Mouse (Mus musculus) forebrain, embryonic 10.5 days (tissue): ENCODE data around the gene Olfm4. TPM values are rescaled to one million over a fixed set of nuclear protein-coding genes. Genes with fewer than 3 reads are reported as not detected.

Source experiments
- DNase-seq: peaks from one replicate; pipeline ENCODE4 v3.0.0-alpha.2; 2017; ENCODE audit warnings: low spot score; ENCODE audit errors: extremely low spot score
- H3K27ac ChIP-seq: fragments of 300-500 bp; sonication (generic); 2 replicates; pipeline ENCODE4 v1.5.1; 2016; ENCODE audit warnings: mild to moderate bottlenecking
- H3K27me3 ChIP-seq: fragments of 300-500 bp; sonication (generic); 2 replicates; pipeline ENCODE4 v1.6.1; 2016; ENCODE audit warnings: mild to moderate bottlenecking; ENCODE audit not compliant: poor library complexity, severe bottlenecking
- H3K36me3 ChIP-seq: fragments of 300-500 bp; sonication (generic); replicated peaks from 2 replicates; pipeline ENCODE4 v1.6.1; 2016; ENCODE audit warnings: mild to moderate bottlenecking, moderate library complexity
- H3K4me1 ChIP-seq: fragments of 300-500 bp; sonication (generic); 2 replicates; pipeline ENCODE4 v1.6.1; 2016
- H3K4me3 ChIP-seq: fragments of 300-500 bp; sonication (generic); 2 replicates; pipeline ENCODE4 v1.5.1; 2016; ENCODE audit warnings: mild to moderate bottlenecking, moderate library complexity
- H3K9me3 ChIP-seq: fragments of 300-500 bp; sonication (generic); 2 replicates; pipeline ENCODE4 v1.6.1; 2016; ENCODE audit warnings: mild to moderate bottlenecking, moderate library complexity
- WGBS: fragments of 180-500 bp; shearing (Covaris S2); methylation state at CpG from one replicate; pipeline ENCODE4 v1.1.7; 2016; 5-methylcytosine and 5-hydroxymethylcytosine counted together
- polyA plus RNA-seq: library from polyadenylated mRNA; unstranded; fragments of >200 nt; fragmentation: Nextera tagmentation; extraction: Ambion mirVana; gene quantifications from 2 replicates; pipeline ENCODE4 v1.2.1, GENCODE M21; 2016

Olfm4 gene
- polyA plus RNA-seq, result 0.16 TPM in 1 of 2 replicates, not detected in the other

DNA sequence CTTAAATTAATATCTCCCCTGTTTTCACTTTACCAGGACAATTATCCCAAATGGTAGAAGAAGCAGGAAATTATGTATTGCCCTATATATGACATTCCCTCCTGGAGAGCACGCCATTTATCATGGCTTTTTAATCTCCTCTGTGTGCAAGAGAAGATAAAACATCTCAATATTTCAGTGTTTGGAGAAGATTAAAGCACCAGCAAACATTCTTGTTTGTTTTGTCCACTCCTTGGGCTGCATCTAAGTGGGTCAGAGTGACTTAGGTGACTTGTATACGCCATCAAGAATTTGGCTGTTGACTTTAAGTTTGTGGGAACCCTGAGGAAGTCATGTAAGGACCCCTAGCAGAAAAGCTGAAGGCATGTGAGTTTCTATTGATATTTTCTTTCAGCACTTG is at the start of gene Olfm4:
Gene Olfm4, plus strand, starts transcription at position 301 of the 400 bp plus-strand sequence.
- 88% methylated on average over 2 of the region's 2 CpGs for WGBS
- Histone ChIP-seq H3K27ac (no peak within 1 kb of the TSS), H3K27me3 (no peaks in the 10 kb centered on the region), H3K9me3 (no peaks in the 10 kb centered on the region), H3K36me3 (no peaks in the 10 kb centered on the region), H3K4me1 (0 out of 2 replicates have a peak, but pooled peaks cover 6% of the 10 kb centered on the region), H3K4me3 (no peak within 1 kb of the TSS)
- DNase-seq, result no peak

DNA sequence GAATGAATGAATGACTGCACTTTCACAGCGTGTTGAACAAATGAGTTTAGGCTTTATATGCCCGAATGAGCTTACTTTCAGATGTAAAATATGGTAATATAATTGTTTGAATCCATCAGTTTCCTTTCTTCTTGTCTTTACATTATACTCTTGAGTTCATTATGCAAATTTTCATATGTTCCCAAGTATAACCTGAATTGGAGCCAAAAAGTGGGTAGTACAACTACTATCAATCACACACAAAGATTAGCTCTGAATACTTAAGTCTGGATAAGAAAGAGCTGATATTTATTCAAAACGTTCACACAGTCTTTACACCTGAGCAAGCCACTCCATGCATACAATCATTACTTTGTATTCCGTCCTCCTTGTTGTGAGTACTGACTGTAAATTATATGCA is 49.5 kb upstream of the Olfm4 start:
- Histone ChIP-seq H3K4me3 (no peak overlapping the region), H3K4me1 (peaks cover 3% of the 10 kb centered on the region; the same call in 1 of the 2 replicates), H3K36me3 (no peaks in the 10 kb centered on the region), H3K27ac (no peak overlapping the region), H3K27me3 (no peaks in the 10 kb centered on the region), H3K9me3 (no peaks in the 10 kb centered on the region)
- WGBS, result 82% methylated on average over 4 of the region's 4 CpGs
- no peak for DNase-seq

DNA sequence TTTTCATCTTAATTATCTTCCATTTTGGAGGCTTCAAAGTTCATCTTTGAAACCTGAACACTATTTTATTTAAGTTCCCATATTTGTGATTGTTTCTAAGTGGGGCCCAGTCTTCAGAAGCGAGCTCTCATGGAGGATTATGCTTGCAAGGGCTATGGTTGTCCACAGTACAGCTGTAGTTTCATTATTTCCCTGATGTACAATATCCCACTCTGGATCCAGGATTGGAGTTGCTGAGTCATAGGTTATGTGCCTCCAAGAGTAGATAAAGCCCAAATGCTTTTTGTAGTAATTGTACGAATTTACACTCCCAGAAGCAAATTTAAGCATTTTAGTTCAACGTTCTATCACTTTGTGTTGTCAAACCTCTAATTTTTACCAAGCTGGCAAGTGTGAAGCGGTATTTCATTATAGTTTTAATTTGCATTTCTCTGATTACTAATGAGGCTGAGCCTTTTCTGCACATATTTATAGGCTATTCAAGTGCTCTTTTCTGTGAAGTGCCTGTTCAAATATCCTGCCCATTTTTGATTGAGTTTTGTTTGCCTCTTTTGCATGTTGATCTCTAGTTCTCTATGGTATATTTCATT is 46.9 kb upstream of the Olfm4 start:
- DNase-seq, result no peak
- no peaks in the 10 kb centered on the region for H3K36me3 ChIP-seq
- H3K4me3 ChIP-seq, result no peak overlapping the region
- H3K4me1 ChIP-seq, result peaks cover 3% of the 10 kb centered on the region; the same call in 1 of the 2 replicates
- no peaks in the 10 kb centered on the region for H3K9me3 ChIP-seq
- no peak overlapping the region for H3K27ac ChIP-seq
- no peaks in the 10 kb centered on the region for H3K27me3 ChIP-seq
- WGBS, result 84% methylated on average over 4 of the region's 4 CpGs

DNA sequence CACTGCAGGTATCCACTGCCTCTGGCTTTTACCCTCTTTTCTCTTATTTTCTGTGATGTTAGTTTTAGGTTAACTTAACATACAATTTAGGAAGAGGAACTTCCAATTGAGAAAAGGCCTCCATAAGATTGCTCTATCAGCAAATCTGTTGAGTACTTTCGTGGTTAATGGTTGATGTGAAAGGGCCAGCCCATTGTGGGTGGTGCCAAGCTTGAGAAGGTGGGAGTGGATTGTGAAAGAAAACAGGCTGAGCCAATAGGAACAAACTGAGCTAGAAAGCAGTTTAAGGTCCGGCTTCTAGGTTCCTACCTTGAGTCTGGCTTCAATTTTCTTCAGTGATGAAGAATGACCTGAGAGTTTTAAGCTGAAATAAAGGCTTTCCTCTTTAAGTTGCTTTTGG is 38.0 kb upstream of the Olfm4 start:
- H3K36me3 ChIP-seq, result no peaks in the 10 kb centered on the region
- H3K4me3 ChIP-seq, result no peak overlapping the region
- H3K4me1 ChIP-seq, result no peaks in the 10 kb centered on the region
- WGBS, result 75% methylated on average over 2 of the region's 2 CpGs
- no peak for DNase-seq
- H3K9me3 ChIP-seq, result no peaks in the 10 kb centered on the region
- no peak overlapping the region for H3K27ac ChIP-seq
- no peaks in the 10 kb centered on the region for H3K27me3 ChIP-seq

DNA sequence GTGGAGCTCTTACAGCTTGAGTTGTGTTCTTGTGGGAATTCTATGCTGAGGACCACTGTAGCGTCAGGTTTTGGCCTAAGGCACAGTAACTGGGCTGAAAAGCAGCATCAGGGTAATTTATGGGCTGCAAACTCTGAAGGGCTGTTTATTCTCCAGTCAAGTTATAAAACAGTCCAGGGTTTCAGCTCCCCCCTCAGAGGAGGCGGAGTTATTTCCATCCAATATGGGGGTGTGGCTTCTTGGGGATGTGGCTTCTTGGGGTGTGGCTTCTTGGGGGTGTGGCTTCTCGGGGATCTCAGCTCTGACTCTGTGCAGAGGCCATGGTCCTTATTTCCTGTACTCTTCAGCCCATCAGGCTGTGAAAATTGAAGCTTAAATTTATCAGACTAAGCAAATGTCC is 28.2 kb upstream of the Olfm4 start:
- Histone ChIP-seq H3K27me3 (no peaks in the 10 kb centered on the region), H3K27ac (no peak overlapping the region), H3K36me3 (no peaks in the 10 kb centered on the region), H3K4me1 (no peaks in the 10 kb centered on the region), H3K9me3 (no peaks in the 10 kb centered on the region), H3K4me3 (no peak overlapping the region)
- DNase-seq, result no peak
- WGBS, result 87% methylated on average over 3 of the region's 3 CpGs

DNA sequence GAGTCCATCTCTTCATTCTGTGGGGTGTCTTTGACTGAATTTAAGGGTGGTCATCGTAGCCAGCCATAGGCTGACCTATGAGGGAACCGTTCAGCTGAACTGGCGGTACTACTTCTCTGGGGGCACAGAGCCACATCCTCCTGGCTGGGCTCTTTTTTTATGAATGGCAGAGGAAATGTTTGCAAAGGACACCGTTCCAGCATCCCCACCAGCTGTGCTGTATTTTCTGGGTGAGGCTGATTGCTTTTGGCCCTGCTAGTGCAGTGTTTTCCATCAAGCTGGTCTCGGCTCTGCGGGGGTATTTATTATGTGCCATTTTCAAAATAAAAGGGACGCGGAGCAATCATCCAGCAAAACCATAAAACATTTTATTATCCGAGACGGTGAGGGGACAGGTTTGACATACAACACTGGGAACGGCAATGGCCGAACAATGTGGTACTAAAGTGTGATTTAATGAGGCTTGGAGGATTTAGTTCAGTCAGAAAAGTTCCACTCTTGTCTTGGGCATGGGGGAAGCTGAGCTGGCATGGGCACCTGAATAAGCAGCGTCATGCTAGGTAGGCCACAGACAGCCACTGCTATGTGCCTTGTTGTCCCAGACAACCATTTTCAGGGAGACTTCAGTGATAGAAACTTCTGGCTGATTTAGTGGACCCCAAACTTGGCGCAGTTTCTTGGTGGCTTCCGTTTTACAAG is 25.9 kb upstream of the Olfm4 start:
- no peak overlapping the region for H3K4me3 ChIP-seq
- no peaks in the 10 kb centered on the region for H3K27me3 ChIP-seq
- H3K4me1 ChIP-seq, result no peaks in the 10 kb centered on the region
- H3K9me3 ChIP-seq, result no peaks in the 10 kb centered on the region
- no peak for DNase-seq
- WGBS, result 93% methylated on average over 15 of the region's 15 CpGs
- H3K36me3 ChIP-seq, result no peaks in the 10 kb centered on the region
- H3K27ac ChIP-seq, result no peak overlapping the region

DNA sequence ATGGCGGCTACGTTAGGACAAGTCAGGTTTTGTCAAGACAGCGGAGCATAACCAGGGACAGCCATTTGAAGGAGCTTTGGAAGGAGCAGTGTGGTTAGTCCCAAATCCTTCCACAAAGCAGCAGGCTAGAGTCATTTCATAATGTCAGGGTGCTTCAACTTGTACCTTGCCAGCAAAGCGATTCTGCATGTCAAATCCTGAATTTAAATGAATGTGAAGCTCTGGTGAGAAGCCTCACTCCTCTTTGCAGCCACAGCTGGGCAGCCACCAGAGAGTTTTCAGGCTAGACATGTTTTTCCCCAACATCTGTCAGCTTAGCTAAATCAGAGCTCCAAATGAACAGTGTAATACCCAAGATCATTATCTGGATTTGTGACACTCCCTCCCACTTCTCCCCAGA is 22.7 kb upstream of the Olfm4 start:
- Histone ChIP-seq H3K9me3 (no peaks in the 10 kb centered on the region), H3K27me3 (no peaks in the 10 kb centered on the region), H3K4me3 (no peak overlapping the region), H3K36me3 (no peaks in the 10 kb centered on the region), H3K27ac (no peak overlapping the region), H3K4me1 (peaks cover 3% of the 10 kb centered on the region; the same call in 1 of the 2 replicates)
- WGBS, result 79% methylated on average over 4 of the region's 4 CpGs
- no peak for DNase-seq

DNA sequence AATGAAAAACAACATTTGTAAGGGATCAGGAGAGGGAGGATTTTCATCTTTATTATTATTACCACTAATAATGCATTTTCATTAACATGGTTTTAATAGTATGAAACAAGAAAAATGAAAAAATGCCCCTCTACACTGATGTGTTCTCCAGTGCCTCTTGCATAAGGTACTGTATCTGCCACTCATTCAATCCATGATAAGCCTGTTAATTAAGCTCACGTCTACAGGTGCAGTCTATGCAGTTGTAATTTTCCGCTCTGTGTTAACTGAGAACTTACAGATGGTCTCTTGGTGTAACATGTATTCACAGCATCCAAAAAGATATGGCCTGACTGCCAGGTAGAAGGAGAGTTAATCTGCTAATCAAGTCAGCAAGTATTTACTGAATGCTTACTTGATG is 22.3 kb upstream of the Olfm4 start:
- H3K27me3 ChIP-seq, result no peaks in the 10 kb centered on the region
- H3K9me3 ChIP-seq, result no peaks in the 10 kb centered on the region
- WGBS, result 94% methylated on average over 2 of the region's 2 CpGs
- no peaks in the 10 kb centered on the region for H3K36me3 ChIP-seq
- DNase-seq, result no peak
- peaks cover 3% of the 10 kb centered on the region; the same call in 1 of the 2 replicates for H3K4me1 ChIP-seq
- H3K27ac ChIP-seq, result no peak overlapping the region
- H3K4me3 ChIP-seq, result no peak overlapping the region

DNA sequence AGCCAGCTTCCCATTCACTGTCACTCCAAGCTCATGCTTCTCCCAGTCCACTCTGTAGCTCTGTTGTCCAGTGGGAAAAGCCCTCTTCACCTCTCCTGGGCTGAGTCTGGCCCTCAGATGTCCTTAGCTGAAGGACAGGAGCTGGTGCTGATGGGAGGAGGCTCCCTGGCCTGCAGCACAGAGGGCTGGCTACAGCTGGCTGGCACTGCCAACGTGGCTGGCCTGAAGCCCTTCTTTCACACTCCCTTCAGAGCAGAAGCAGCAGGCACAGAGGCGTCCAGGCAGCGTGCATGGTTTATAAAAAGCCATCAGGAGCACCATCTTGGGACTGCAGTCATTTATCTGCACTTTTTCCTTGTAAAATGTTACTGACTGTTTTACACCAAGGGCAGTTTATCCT is 13.7 kb upstream of the Olfm4 start:
- no peak overlapping the region for H3K4me3 ChIP-seq
- H3K4me1 ChIP-seq, result no peaks in the 10 kb centered on the region
- H3K9me3 ChIP-seq, result no peaks in the 10 kb centered on the region
- H3K27me3 ChIP-seq, result no peaks in the 10 kb centered on the region
- WGBS, result 82% methylated on average over 3 of the region's 3 CpGs
- no peak for DNase-seq
- no peak overlapping the region for H3K27ac ChIP-seq
- H3K36me3 ChIP-seq, result no peaks in the 10 kb centered on the region

DNA sequence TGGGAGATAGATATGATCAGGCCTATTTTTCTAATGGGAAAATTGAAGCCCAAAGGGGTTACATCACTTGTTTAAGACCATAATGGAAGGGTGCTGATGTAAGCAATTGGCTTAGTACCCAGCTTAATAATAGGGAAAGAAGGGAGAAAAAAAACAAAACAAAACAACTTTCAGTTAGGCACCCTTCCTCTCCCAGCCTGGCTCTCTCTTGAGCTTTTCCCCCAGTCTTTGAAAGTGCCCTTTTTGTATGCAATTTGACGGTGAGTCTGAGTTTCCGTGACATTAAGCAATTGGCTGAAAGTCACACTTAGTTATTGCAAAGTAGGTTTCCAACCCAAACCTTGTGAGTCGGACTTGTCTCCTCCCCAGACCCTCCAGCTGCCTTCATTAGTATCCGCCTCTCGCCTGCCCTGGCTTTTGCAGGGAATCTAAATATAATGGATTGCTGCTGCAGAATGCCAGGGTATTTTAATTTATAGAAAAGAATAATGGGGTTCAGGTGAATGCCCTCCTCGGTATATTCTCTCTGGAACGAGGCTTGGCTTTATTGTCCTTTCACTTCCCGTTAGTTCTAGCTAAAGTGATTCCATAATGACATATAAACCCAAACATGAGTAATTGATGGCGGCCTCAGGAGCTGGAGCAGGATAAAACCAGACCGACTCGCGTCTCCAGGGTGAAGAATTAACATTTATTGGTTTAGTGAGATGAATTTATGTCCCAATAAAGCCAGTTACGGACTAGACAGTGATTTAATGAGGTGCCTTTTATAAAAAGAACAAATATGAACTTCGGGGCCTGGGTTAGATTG is 12.7 kb upstream of the Olfm4 start:
- Histone ChIP-seq H3K27ac (no peak overlapping the region), H3K4me3 (no peak overlapping the region), H3K36me3 (no peaks in the 10 kb centered on the region), H3K4me1 (no peaks in the 10 kb centered on the region), H3K9me3 (no peaks in the 10 kb centered on the region), H3K27me3 (no peaks in the 10 kb centered on the region)
- 76% methylated on average over 14 of the region's 14 CpGs for WGBS
- DNase-seq, result no peak

DNA sequence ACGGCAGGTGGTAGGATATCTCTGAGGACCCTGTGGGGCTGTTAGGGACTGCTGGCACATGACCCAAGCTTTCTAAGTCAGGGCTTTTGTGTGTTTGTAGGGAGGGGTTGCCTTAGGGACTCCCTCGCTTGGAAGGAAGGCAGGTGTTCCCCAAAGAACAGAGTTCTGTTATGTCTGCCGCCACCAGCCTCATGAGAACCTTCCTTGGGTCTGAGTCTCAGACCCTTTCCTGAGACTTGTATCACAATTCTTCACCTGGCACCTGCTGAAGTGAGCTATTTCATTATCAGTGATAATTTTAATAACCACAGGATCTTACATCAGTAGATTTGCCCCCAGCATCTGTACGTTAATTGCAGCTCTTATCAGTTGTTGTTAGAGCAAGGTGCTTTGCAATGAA is 2.4 kb upstream of the Olfm4 start:
- H3K4me3 ChIP-seq, result no peak overlapping the region
- no peaks in the 10 kb centered on the region for H3K4me1 ChIP-seq
- no peak for DNase-seq
- 93% methylated on average over 4 of the region's 4 CpGs for WGBS
- no peaks in the 10 kb centered on the region for H3K36me3 ChIP-seq
- H3K9me3 ChIP-seq, result no peaks in the 10 kb centered on the region
- H3K27me3 ChIP-seq, result no peaks in the 10 kb centered on the region
- no peak overlapping the region for H3K27ac ChIP-seq

DNA sequence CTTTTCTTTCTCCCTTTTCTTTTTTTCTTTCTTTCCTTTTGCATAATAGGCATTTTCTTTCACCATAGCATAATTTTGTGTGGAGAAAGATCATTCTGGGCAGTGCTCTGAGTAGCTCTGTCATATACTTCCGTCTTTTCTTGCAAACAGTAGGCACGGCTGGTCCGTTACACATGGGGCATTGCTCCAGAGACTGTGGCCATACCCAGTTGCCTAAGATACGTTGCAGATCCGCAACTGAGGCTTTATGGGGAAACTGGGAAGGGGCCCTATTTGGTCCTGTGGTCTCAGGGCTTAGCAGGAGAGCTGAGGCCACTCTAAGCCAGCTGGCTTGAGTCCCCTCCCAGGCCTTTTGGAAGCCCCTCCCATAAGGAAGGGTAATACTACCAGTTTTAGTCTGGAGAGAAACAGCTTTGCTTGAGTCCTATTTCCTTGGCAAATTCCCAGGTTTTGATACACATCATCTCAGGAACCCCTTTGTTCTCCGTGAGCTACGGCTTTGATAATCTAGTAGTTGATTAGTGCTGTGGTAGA is 1.3 kb downstream of the Olfm4 start:
- H3K36me3 ChIP-seq, result no peaks in the 10 kb centered on the region
- no peak for DNase-seq
- WGBS, result 88% methylated on average over 7 of the region's 7 CpGs

DNA sequence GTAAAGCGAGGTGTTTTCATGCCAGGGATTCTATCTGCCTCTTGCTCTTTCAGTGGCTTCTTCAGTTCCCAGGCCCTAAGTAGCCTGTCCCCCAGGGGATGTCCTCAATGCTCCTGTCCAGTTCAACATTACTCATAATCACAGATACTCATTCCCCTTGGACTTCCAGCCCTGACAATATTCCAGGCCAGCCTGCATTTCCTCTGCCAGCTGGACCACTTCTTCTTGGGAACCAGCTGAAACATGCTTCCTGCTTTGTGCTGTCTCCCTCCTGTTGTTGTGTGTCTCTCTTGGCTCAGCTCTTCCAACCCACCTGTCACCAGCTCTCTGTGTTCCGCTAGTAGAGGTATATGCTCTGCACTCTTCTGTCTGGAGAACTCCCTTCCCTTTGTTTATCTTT is 1.8 kb downstream of the Olfm4 start:
- Histone ChIP-seq H3K4me1 (peaks cover 15% of the 10 kb centered on the region), H3K27ac (no peak overlapping the region), H3K4me3 (no peak overlapping the region), H3K36me3 (no peaks in the 10 kb centered on the region), H3K27me3 (no peaks in the 10 kb centered on the region), H3K9me3 (no peaks in the 10 kb centered on the region)
- WGBS, result 90% methylated on average over 2 of the region's 2 CpGs
- DNase-seq, result no peak

More for the DNA sequence above, 1.3 kb downstream of the Olfm4 start:
- H3K9me3 ChIP-seq, result no peaks in the 10 kb centered on the region
- no peak overlapping the region for H3K4me3 ChIP-seq
- H3K4me1 ChIP-seq, result peaks cover 12% of the 10 kb centered on the region
- H3K27ac ChIP-seq, result no peak overlapping the region
- H3K27me3 ChIP-seq, result no peaks in the 10 kb centered on the region
